Mouse (Mus musculus): ENCODE results near the gene Slc8a2. TPM values are rescaled to one million over a fixed set of nuclear protein-coding genes. Genes with fewer than 3 reads are reported as not detected.

Slc8a2 gene
- total and polyA plus RNA-seq, 3 experiments = 0.04 to 0.10 TPM; not detected in 1

DNA sequence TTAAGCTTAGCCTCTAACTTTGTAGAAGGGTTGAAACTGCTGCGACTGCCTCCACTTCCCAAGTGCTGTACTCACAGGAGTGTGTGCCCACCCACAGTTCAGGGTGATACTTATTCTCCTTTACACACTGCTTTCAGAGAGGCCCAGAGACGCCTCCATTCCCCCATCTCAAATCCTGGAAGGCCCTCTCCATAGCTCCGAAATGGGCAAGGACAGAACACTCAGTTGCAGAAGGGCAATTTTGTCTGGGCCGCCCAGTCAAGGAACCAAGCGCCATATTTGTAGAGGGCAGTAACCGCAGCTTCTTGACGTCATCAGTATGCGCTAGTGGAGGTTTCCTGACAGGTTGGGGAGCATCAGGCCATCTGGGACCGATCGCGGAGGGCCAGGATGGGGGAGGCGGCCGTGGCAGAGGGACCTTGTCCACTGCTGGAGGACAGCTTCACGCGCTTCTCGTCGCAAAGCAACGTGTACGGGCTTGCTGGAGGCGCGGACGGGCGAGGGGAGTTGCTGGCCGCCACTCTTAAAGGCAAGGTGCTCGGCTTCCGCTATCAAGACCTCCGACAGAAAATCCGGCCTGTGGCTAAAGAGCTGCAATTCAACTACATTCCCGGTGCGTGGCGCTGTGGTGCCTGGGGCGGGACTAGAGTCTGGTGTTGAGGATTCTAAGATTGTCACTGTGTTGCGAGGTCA, 9.9 kb upstream of the Slc8a2 start, which contains the start of gene Kptn (continued):
- TF ChIP-seq JUN (IDR thresholded peaks at IDR 0.05; ENCODE audit: insufficient read depth, low read depth, low read length) (no peak), SIN3A (IDR thresholded peaks at IDR 0.05; ENCODE audit: low read length) (peak; percentile 86), RAD21 (IDR thresholded peaks at IDR 0.05; ENCODE audit: low read depth, low read length) (peak; percentile 56), PAX5 (IDR thresholded peaks at IDR 0.05; ENCODE audit: low read length) (no peak), SMC3 (IDR thresholded peaks at IDR 0.05; ENCODE audit: low read depth, low read length) (peak; percentile 67), EP300 (IDR thresholded peaks at IDR 0.05; ENCODE audit: low read length) (no peak), NELFE (IDR thresholded peaks at IDR 0.05; ENCODE audit: low read depth, low read length) (peak; percentile 57; the same call in 1 of the 2 replicates)

DNA sequence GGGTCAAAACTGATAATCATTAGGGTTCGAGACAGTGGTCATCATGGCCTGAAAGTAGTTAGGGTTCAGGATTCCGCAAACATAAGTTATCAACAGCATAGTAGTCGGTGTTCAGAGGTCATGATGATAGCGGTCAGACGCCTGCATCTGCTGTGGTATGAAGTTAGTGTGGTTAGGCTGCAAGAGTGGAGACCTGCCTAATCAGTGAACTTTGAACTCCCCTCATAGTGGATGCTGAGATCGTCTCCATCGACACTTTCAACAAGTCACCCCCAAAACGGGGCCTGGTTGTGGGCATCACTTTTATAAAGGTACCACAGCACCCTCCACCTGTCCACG, 9.4 kb upstream of the Slc8a2 start:
- peak overlapping the region; percentile 51 for H3K9ac ChIP-seq (ENCODE audit: insufficient read depth, low read depth)
- no peak for TF ChIP-seq CHD2 (IDR thresholded peaks at IDR 0.05; ENCODE audit: low read length)
- no peak for TF ChIP-seq RCOR1 (conservative IDR thresholded peaks at IDR 0.05; ENCODE audit: low read depth, low read length)
- TF ChIP-seq JUND (conservative IDR thresholded peaks at IDR 0.05; ENCODE audit: low read depth, low read length) = no peak
- TF ChIP-seq UBTF (IDR thresholded peaks at IDR 0.05; ENCODE audit: low read depth, low read length) = no peak
- TF ChIP-seq KAT2A (IDR thresholded peaks at IDR 0.05; ENCODE audit: insufficient replicate concordance, low read length) = no peak
- no peak for TF ChIP-seq NRF1 (IDR thresholded peaks at IDR 0.05; ENCODE audit: low read depth, low read length)
- no peak for TF ChIP-seq ELF1 (IDR thresholded peaks at IDR 0.05; ENCODE audit: low read depth, low read length)
- no peak for TF ChIP-seq ZNF384 (IDR thresholded peaks at IDR 0.05; ENCODE audit: low read depth, low read length)
- no peak for TF ChIP-seq NELFE (IDR thresholded peaks at IDR 0.05; ENCODE audit: low read depth, low read length)
- no peak for TF ChIP-seq ETS1 (conservative IDR thresholded peaks at IDR 0.05; ENCODE audit: low read depth, low read length)
- peak overlapping the region; percentile 49 for H3K4me2 ChIP-seq (ENCODE audit: insufficient read depth, low read depth, poor library complexity, severe bottlenecking)
- no peak overlapping the region for H3K27ac ChIP-seq (ENCODE audit: insufficient read depth, low read depth)
- peaks cover 28 to 60% of the 10 kb centered on the region in 2 experiments for H3K36me3 ChIP-seq (replicated peaks in 1 of 2; ENCODE audit: control insufficient read depth in 1 of 2, insufficient read depth in 1 of 2, low read length in 1 of 2)
- H3K9me3 ChIP-seq (replicated peaks; ENCODE audit: low read length) = no peaks in the 10 kb centered on the region
- peaks cover 4 to 28% of the 10 kb centered on the region in 2 experiments; a peak in 3 of 4 replicates for H3K4me1 ChIP-seq (ENCODE audit: control insufficient read depth in 1 of 2, insufficient read depth in 2 of 2)
- no peaks in the 10 kb centered on the region for H3K27me3 ChIP-seq (replicated peaks)
- no peaks in the 10 kb centered on the region for H3K79me2 ChIP-seq (replicated peaks; ENCODE audit: control insufficient read depth, extremely low read depth, insufficient read depth, poor library complexity, severe bottlenecking)
- H3K4me3 ChIP-seq (replicated peaks in 1 of 3; ENCODE audit: low read depth in 2 of 3, low read length in 2 of 3, poor library complexity in 1 of 3) = peak overlapping the region; percentile 46 to 72 (median 71)
- no peak for DNase-seq (ENCODE audit: extremely low read depth)
- in situ Hi-C loops (cut with MboI; ENCODE audit: low pct_ligation_motif_present, low pct_unique_long_range_greater_than_20kb, low sequenced_read_pairs) = no loop called here
- dilution Hi-C loops (cut with MboI; ENCODE audit: extremely low pct_ligation_motif_present, extremely low pct_unique_long_range_greater_than_20kb, low sequenced_read_pairs) = no loop called here

DNA sequence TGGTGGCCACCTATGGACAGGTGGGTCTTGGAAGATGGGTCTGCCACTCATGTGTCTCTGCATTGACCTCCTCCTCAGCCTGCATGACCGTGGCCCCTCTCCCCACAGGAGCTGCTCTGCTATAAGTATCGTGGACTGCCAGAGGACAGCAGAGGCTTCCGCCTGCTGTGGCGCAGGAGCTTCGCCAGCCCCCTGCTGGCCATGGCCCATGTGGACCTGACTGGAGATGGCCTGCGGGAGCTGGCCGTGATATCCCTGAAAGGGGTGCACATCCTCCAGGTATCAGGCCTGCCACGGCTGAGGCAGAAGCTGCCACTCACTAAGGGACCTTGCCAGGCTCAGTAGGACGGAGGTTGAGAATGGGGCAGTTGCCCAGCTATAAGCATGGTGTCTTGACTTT, 3.8 kb upstream of the Slc8a2 start:
- dilution Hi-C loops (cut with MboI; ENCODE audit: extremely low pct_ligation_motif_present, extremely low pct_unique_long_range_greater_than_20kb, low sequenced_read_pairs) = no loop called here
- Histone ChIP-seq H3K4me3 (replicated peaks in 1 of 3; ENCODE audit: low read depth in 2 of 3, low read length in 2 of 3, poor library complexity in 1 of 3) (no peak overlapping the region), H3K4me2 (ENCODE audit: insufficient read depth, low read depth, poor library complexity, severe bottlenecking) (no peak overlapping the region), H3K27ac (ENCODE audit: insufficient read depth, low read depth) (no peak overlapping the region), H3K79me2 (replicated peaks; ENCODE audit: control insufficient read depth, extremely low read depth, insufficient read depth, poor library complexity, severe bottlenecking) (no peaks in the 10 kb centered on the region), H3K4me1 (ENCODE audit: control insufficient read depth in 1 of 2, insufficient read depth in 2 of 2) (peaks cover 3 to 22% of the 10 kb centered on the region in 2 experiments; a peak in 3 of 4 replicates), H3K9me3 (replicated peaks; ENCODE audit: low read length) (no peaks in the 10 kb centered on the region), H3K9ac (ENCODE audit: insufficient read depth, low read depth) (no peak overlapping the region), H3K36me3 (replicated peaks in 1 of 2; ENCODE audit: control insufficient read depth in 1 of 2, insufficient read depth in 1 of 2, low read length in 1 of 2) (peaks cover 8 to 67% of the 10 kb centered on the region in 2 experiments), H3K27me3 (replicated peaks) (no peaks in the 10 kb centered on the region)
- TF ChIP-seq IRF4 (IDR thresholded peaks at IDR 0.05; ENCODE audit: low read depth, low read length) = no peak
- TF ChIP-seq TBP (conservative IDR thresholded peaks at IDR 0.05; ENCODE audit: low read depth, low read length) = no peak
- TF ChIP-seq MXI1 (IDR thresholded peaks at IDR 0.05; ENCODE audit: low read depth, low read length) = no peak
- TF ChIP-seq CHD2 (IDR thresholded peaks at IDR 0.05; ENCODE audit: low read length) = no peak
- no peak for TF ChIP-seq RAD21 (IDR thresholded peaks at IDR 0.05; ENCODE audit: low read depth, low read length)
- no peak for TF ChIP-seq NRF1 (IDR thresholded peaks at IDR 0.05; ENCODE audit: low read depth, low read length)
- TF ChIP-seq MAFK (IDR thresholded peaks at IDR 0.05; ENCODE audit: insufficient replicate concordance, low read length) = no peak
- TF ChIP-seq JUND (conservative IDR thresholded peaks at IDR 0.05; ENCODE audit: low read depth, low read length) = no peak
- no peak for TF ChIP-seq MEF2A (IDR thresholded peaks at IDR 0.05; ENCODE audit: borderline replicate concordance, low read depth, low read length)
- no peak for DNase-seq (ENCODE audit: extremely low read depth)
- in situ Hi-C loops (cut with MboI; ENCODE audit: low pct_ligation_motif_present, low pct_unique_long_range_greater_than_20kb, low sequenced_read_pairs) = no loop called here

Data from CH12.LX (cell line).